Mouse (Mus musculus) heart, postnatal 14 days (tissue): ENCODE measurements at regions not wholly inside any gene's neighbourhood (a gene's known extent, or its start where the extent isn't known, plus 50 kb on each side); places are given as distances from the start of the nearest gene placed in this dataset.

Experiments
- DNase-seq, 2 experiments: peaks; one replicate each; pipeline ENCODE4 v3.0.0; 2021 to 2022
- intact Hi-C: fragments of 180-260 bp; cut with DNase I; formaldehyde crosslinking; loops from one replicate; pipeline ENCODE4 v1.15.1; 2025

DNA sequence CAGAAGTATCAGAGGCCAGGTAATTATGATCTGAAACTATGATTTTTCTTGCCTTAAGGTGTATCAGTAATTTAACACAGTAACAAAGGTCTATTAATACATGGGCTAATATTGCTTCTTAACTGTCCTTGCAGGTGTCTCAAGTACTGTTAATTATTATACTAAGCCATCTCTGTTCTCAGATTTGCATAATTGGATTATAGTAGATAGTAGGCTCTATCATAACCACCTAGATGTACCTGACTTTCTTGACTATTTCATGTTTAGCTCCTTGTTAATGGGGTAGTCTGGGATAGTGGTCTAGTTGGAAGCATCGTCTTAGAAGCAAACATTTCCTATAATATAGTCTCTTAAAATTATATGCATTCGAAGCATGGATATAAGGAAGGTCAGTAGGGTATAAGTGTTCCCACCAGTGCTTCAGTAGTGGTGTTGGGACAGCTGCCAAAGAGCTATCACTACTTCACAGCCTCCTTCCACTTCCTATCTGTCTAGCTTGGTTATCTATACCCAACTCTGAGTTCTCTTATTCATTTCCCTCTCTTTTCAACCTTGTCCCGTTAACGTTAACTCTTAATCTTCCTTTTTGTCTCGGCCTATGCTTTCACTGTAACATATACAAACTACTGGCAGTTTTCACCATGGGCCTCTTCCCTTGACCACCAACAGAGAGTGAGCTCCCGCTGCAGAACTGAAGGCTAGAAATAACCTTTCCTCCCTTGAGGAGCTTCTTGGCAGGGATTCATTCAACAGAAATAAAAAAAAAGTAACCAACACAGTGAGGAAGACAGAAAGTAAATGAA lies 630.9 kb upstream of the Lcorl start:
- DNase-seq, result no peak

DNA sequence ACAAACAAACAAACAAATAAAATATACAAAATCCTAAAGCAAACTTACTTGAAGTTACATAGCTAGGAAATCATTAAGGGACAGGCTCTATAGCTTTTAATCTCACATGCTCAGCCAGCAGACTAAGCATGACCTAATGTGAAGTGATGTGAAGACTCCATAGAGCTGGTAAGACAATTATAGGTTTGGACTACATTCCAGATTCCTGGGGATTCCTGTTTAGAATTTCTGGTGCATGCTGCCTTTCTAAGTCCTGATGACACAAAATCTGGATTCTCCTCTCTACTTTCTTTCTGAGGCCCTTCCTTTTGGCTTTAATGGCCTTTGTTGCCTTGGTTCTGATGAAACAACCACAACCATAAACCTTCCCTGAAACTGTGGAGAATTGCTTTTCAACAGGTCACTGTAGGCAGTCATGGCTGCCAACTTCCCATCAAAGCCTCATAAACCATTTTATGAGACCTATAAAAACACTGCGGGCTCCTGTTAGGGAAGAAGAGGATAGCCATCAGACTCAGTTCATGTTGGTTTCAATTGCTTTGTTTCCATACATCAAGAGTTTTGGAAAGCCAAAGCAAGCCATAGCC lies 629.4 kb upstream of the Lcorl start:
- no peak for DNase-seq
- intact Hi-C loops, result no loop called here

More for the DNA sequence above, 630.9 kb upstream of the Lcorl start:
- intact Hi-C loops, result no loop called here

DNA sequence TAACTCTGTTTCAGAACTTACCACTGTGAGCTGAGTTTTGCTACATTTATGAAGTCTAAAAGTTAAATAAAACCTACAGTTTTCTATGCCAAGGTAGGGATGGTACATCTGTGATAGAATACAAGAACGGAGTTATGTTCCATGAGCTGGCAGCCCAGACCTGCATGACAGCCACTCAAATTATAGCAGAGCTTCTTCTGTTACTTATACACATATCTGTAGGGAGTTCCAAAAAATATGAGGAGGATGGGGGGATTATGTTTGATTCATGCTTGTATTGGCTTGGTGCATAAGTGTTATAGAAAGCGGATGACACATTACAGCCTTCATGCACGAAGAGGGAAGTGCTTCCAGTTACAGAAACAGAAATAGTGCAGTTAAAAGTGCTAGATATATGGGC lies 598.9 kb upstream of the Lcorl start:
- intact Hi-C loops, result no loop called here

DNA sequence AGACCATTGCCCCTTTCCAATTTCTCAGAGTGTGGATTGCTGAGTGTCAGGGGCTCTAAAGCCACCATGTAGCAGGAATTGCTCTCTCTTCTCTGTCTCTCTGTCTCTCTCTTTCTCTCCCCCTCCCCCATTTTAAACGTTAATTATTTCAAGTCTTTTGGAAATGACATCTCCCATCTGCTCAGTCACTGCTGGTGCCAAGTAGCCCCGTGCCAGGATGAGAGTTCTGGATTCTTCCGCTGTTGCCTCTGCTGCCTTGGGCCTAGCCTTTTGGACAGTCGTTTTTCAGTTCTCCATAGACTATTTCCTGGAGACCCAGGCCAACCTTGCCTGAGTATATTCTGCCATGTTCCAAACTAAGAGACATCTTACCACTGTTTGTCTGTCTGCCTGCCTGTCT lies 590.9 kb upstream of the Lcorl start:
- intact Hi-C loops, result loop anchor here (10.0 kb wide), 1 partner anchor 1687 kb away; no protein-coding TSS in a partner anchor
- DNase-seq, result peak in 1 of 2 experiments; percentile 10

More for the DNA sequence above, 598.9 kb upstream of the Lcorl start:
- no peak for DNase-seq

GRCm38 (mm10) chr5:46445844-46446243 lies 588.4 kb upstream of the Lcorl start:
- intact Hi-C loops, result loop anchor here (10.0 kb wide), 1 partner anchor 1689 kb away; no protein-coding TSS in a partner anchor
- DNase-seq, result no peak

GRCm38 (mm10) chr5:46445122-46445521 lies 587.7 kb upstream of the Lcorl start:
- DNase-seq, result no peak
- intact Hi-C loops, result loop anchor here (10.0 kb wide), 1 partner anchor 1690 kb away; no protein-coding TSS in a partner anchor

DNA sequence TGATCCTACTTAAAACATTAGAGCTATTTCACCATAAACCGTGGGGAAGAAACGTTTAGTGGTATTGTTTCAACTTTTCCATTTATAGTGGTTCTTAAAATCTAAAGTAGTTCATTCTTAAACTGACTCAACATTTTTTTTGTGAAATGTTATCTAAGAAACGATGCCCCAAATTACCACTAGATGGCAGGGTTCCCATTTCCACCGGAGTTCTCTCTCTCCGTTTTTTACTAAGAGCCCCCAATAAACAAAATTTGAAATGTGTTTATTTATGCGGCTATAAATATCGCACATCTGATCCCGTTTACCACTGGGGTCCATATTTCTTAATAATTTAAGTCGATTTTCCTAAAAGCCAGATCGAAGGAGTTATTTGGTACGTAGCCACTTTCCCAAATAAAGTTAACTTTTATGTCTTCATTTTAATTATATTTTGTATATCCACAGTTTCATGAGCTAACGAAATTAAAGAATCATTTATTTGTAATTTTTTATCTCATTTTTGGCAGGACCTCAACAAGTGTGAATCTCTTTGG lies 586.5 kb upstream of the Lcorl start:
- intact Hi-C loops, result loop anchor here (10.0 kb wide), 1 partner anchor 1691 kb away; no protein-coding TSS in a partner anchor
- DNase-seq, result peak in 1 of 2 experiments; percentile 18

GRCm38 (mm10) chr5:46442600-46443248 lies 585.3 kb upstream of the Lcorl start:
- intact Hi-C loops, result loop anchor here (10.0 kb wide), 1 partner anchor 1692 kb away; no protein-coding TSS in a partner anchor
- no peak for DNase-seq

DNA sequence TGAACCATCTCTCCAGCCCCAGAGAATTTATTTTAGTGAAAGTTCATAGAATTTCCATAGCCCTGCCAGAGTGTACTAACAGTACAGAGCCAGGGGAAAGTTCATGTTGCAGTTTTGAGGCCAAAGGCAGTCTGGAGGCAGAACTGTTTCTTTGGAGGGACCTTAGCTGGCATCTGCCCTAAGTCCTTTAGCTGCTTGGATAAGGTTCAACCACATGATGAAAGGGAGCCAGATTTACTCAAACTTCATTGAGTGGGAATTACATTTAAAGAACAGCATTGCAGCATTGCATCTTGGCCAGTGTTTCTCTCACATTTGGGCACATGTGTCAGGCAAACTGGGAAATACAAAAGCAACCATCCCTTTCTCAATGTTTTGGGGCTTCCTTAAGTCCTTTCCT lies 584.3 kb upstream of the Lcorl start:
- DNase-seq, result no peak
- intact Hi-C loops, result loop anchor here (10.0 kb wide), 1 partner anchor 1693 kb away; no protein-coding TSS in a partner anchor

GRCm38 (mm10) chr5:46431644-46432367 lies 574.4 kb upstream of the Lcorl start:
- intact Hi-C loops, result no loop called here
- DNase-seq, result no peak

DNA sequence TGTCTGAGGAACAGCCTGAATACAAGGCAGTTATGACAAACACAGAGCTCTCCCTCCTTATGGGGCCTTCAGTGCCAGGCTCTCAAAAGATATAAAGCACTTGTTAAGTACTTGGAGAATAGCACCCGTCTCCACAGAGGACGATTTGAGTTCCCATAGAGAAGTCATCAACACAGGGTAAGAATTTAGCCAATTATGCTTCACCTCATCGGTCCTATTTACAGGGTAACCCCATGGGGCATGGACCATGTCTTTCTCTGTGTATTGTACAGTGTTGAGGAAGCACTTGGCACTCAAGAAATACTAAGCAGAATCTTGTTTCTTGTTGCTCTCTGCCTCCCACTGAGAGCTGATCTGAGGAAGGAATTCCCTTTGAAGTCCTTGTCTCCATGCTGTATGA lies 565.3 kb upstream of the Lcorl start:
- intact Hi-C loops, result no loop called here
- no peak for DNase-seq

GRCm38 (mm10) chr5:46406969-46407368 lies 549.6 kb upstream of the Lcorl start:
- intact Hi-C loops, result no loop called here
- no peak for DNase-seq

- DNase-seq, result no peak
These were observed 549.0 kb upstream of the Lcorl start for GRCm38 (mm10) chr5:46406404-46406803.

GRCm38 (mm10) chr5:46386591-46386990 lies 529.2 kb upstream of the Lcorl start:
- no peak for DNase-seq
- intact Hi-C loops, result no loop called here

More at GRCm38 (mm10) chr5:46406404-46406803, 549.0 kb upstream of the Lcorl start:
- intact Hi-C loops, result no loop called here

DNA sequence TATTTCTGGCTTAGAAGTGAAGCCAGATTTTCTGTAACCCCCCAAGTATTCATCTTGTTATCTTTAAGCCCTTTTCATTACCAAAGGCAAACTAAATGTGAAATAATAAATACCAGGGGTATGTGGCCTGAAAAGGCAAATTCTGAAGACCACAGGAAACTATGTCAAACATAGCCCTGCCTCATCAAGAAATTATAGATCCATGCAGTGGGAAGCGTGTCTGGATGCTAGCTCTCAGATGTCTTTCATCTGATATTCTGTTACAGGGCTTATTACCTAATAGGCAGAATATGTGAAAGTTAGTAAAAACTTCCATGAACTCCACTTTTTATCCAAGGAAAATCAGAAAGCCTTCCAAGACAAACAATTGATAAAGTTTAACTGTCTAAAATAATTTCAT lies 509.9 kb upstream of the Lcorl start:
- no peak for DNase-seq
- intact Hi-C loops, result no loop called here

DNA sequence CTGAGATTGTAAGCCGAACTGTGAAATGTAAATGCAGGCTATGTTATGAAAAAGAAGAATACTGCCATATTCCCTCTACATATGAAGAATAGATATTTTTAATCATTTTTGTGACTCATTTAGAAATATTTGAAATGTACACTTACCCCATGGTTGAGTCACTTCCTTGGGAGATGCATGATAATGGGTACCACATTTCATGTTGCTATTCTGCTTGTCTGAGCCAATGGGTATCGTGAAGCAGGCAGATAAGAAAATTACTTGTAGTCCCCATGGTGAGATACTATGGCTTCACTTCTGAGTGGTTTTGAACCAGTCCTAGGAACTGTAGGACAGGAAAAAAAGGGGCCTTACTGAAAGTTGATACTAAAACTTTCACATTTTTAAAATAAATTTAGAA lies 506.2 kb upstream of the Lcorl start:
- no peak for DNase-seq
- intact Hi-C loops, result no loop called here

- DNase-seq, result no peak
- intact Hi-C loops, result no loop called here
These were observed 504.2 kb upstream of the Lcorl start for GRCm38 (mm10) chr5:46361637-46362036.

DNA sequence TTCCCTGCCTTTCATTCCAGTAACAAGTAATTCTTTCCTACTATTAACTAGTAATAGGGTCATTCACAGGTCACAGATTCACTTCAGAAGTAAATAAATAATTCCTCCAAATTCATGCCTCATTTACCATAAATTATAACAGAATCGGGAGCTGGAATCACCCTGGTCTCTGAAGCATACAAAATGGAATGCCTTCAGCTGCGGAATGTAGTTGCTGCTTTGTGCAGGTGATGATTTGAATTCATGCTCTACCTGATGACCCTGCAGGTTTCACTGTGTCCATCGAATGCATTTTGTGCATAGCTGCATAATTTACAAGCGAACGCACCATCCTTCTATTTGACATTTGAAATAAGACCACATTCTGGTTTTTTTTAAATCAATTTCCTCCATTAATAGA lies 491.0 kb upstream of the Lcorl start:
- intact Hi-C loops, result loop anchor here (5.0 to 10.0 kb wide), 4 partner anchors 294 to 876 kb away; partner anchors contain the start of gene Lcorl

DNA sequence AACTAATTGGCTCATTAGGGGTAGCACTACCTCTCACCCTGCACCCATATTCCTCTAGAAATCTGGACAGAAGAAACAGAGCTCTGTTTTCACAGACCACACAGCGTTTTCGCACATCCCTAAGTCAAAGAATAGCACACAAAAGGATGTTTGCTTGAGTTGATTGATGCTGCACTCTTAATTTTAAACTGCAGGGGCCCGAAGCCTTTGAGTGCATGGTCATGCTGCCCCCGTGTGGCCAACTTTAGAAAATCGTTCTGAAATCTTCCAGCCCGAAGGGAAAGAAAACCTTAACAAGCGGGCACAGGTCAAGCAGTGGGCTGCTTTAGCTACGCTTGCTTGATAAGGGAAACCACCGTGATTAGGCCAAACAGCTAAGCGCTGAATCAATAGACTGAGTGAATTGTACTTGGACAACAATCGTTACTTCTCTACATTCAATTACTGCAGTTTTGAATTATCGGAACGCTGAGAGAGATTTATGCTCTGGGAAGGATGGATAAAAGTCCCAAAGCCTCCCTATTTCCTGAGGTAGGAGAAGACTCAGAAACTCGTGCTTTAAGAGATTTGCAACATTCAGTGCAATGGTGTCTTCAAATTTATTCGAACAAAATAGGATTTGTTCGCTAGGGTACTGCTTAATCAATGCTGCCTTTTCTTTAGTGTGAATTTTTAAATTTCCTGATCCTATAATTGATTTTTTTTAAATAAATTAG lies 490.1 kb upstream of the Lcorl start:
- peak; percentile 71 to 81 for DNase-seq
- intact Hi-C loops, result loop anchor here (1.0 to 10.0 kb wide), 5 partner anchors 293 to 875 kb away; partner anchors contain the start of gene Lcorl

More for the DNA sequence above, 491.0 kb upstream of the Lcorl start:
- no peak for DNase-seq
